Mouse (Mus musculus): ENCODE measurements around the gene Hist2h3c1.
"Not testable (repeated sequence)": the region's sequence is repeated elsewhere in the genome, so short reads cannot be mapped to it uniquely, and the experiment has no call there.

Gene Hist2h3c1

GRCm38 (mm10) chr3:96234914-96235313, 11.6 kb upstream of the Hist2h3c1 start:
- CTCF ChIA-PET: interaction anchor here (0.9 kb wide), 1 partner anchor 26 kb away, joined by 3 read pairs; no protein-coding TSS in a partner anchor

- CTCF ChIA-PET: interaction anchor here (0.7 to 1.5 kb wide), 2 partner anchors 26 to 43 kb away, joined by 3 to 5 read pairs; no protein-coding TSS in a partner anchor
Observed at GRCm38 (mm10) chr3:96235836-96236235, 10.6 kb upstream of the Hist2h3c1 start.

GRCm38 (mm10) chr3:96236834-96237334, 9.6 kb upstream of the Hist2h3c1 start:
- CTCF ChIA-PET: interaction anchor here (0.6 to 1.5 kb wide), 4 partner anchors 23 to 376 kb away, joined by 3 to 4 read pairs (median 4); no protein-coding TSS in a partner anchor

GRCm38 (mm10) chr3:96237335-96237903, 9.1 kb upstream of the Hist2h3c1 start:
- CTCF ChIA-PET: interaction anchor here (0.6 to 1.5 kb wide), 3 partner anchors 24 to 90 kb away, joined by 3 to 4 read pairs (median 4); no protein-coding TSS in a partner anchor

- CTCF ChIA-PET: interaction anchor here (0.6 to 0.9 kb wide), 2 partner anchors 45 to 90 kb away, joined by 4 read pairs; no protein-coding TSS in a partner anchor
Observed at GRCm38 (mm10) chr3:96237904-96238511, 8.5 kb upstream of the Hist2h3c1 start.

- CTCF ChIA-PET: not testable (repeated sequence)
Observed at GRCm38 (mm10) chr3:96238954-96239793, 7.3 kb upstream of the Hist2h3c1 start, which contains the start of gene Hist2h3c2. Hist2h3c2 (minus strand) TSS chr3:96239127.

GRCm38 (mm10) chr3:96239949-96240798, 6.3 kb upstream of the Hist2h3c1 start, which contains the start of gene Hist2h2aa2:
Hist2h2aa2 (minus strand) TSS chr3:96240276.
- CTCF ChIA-PET: interaction anchor here (0.7 kb wide), 1 partner anchor 505 kb away, joined by 6 read pairs; no protein-coding TSS in a partner anchor

GRCm38 (mm10) chr3:96240799-96241197, 5.7 kb upstream of the Hist2h3c1 start:
- CTCF ChIA-PET: interaction anchor here (0.6 to 0.7 kb wide), 2 partner anchors 42 to 505 kb away, joined by 4 to 6 read pairs; no protein-coding TSS in a partner anchor

- CTCF ChIA-PET: interaction anchor here (0.5 to 1.2 kb wide), 2 partner anchors 20 to 64 kb away, joined by 3 to 5 read pairs; no protein-coding TSS in a partner anchor
Observed at GRCm38 (mm10) chr3:96243921-96244572, 2.4 kb upstream of the Hist2h3c1 start.

GRCm38 (mm10) chr3:96245003-96245886, 1.2 kb upstream of the Hist2h3c1 start, which contains the start of gene Hist2h2aa1:
Hist2h2aa1 (plus strand) TSS chr3:96245497.
- CTCF ChIA-PET: not testable (repeated sequence)

- CTCF ChIA-PET: not testable (repeated sequence)
Observed at GRCm38 (mm10) chr3:96246018-96246417, 467 bp upstream of the Hist2h3c1 start.

GRCm38 (mm10) chr3:96247356-96248140, 1.1 kb downstream of the Hist2h3c1 start:
- CTCF ChIA-PET: interaction anchor here (0.6 kb wide), 1 partner anchor 93 kb away, joined by 5 read pairs; no protein-coding TSS in a partner anchor

GRCm38 (mm10) chr3:96248141-96249033, 1.9 kb downstream of the Hist2h3c1 start:
- CTCF ChIA-PET: no interaction called here

- CTCF ChIA-PET: no interaction called here
Observed at GRCm38 (mm10) chr3:96249034-96249345, 2.5 kb downstream of the Hist2h3c1 start.

GRCm38 (mm10) chr3:96250890-96251289, 4.4 kb downstream of the Hist2h3c1 start:
- CTCF ChIA-PET: no interaction called here

- CTCF ChIA-PET: no interaction called here
Observed at GRCm38 (mm10) chr3:96251787-96252186, 5.3 kb downstream of the Hist2h3c1 start.

- CTCF ChIA-PET: no interaction called here
Observed at GRCm38 (mm10) chr3:96254683-96255355, 8.3 kb downstream of the Hist2h3c1 start.
